Mouse (Mus musculus) limb, embryonic 10.5 days (tissue): ENCODE results near the gene Mettl7b. TPM values are rescaled to one million over a fixed set of nuclear protein-coding genes. Genes with fewer than 3 reads are reported as not detected.
"Not testable (repeated sequence)": the region's sequence is repeated elsewhere in the genome, so short reads cannot be mapped to it uniquely, and the experiment has no call there.

Source experiments
- DNase-seq: peaks from one replicate; pipeline ENCODE4 v3.0.0-alpha.2; 2017; ENCODE audit warnings: low spot score
- H3K27ac ChIP-seq: fragments of 300-500 bp; sonication (generic); 2 replicates; pipeline ENCODE4 v1.5.1; 2016; ENCODE audit warnings: mild to moderate bottlenecking
- H3K27me3 ChIP-seq: fragments of 300-500 bp; sonication (generic); 2 replicates; pipeline ENCODE4 v1.6.1; 2016; ENCODE audit warnings: low read depth, mild to moderate bottlenecking; ENCODE audit not compliant: poor library complexity, severe bottlenecking
- H3K36me3 ChIP-seq: fragments of 300-500 bp; sonication (generic); 2 replicates; pipeline ENCODE4 v1.6.1; 2016; ENCODE audit warnings: mild to moderate bottlenecking, moderate library complexity
- H3K4me1 ChIP-seq: fragments of 300-500 bp; sonication (generic); 2 replicates; pipeline ENCODE4 v1.6.1; 2016
- H3K4me3 ChIP-seq: fragments of 300-500 bp; sonication (generic); 2 replicates; pipeline ENCODE4 v1.5.1; 2016; ENCODE audit warnings: mild to moderate bottlenecking, moderate library complexity
- H3K9me3 ChIP-seq: fragments of 300-500 bp; sonication (generic); replicated peaks from 2 replicates; pipeline ENCODE4 v1.6.1; 2016; ENCODE audit warnings: mild to moderate bottlenecking
- WGBS: fragments of 180-500 bp; shearing (Covaris S2); methylation state at CpG from one replicate; pipeline ENCODE4 v1.1.7; 2016; 5-methylcytosine and 5-hydroxymethylcytosine counted together
- polyA plus RNA-seq: library from polyadenylated mRNA; unstranded; fragments of >200 nt; fragmentation: Nextera tagmentation; extraction: Ambion mirVana; gene quantifications from 2 replicates; pipeline ENCODE4 v1.2.1, GENCODE M21; 2016

Gene Mettl7b
- 0.11 TPM in 1 of 2 replicates, not detected in the other for polyA plus RNA-seq

GRCm38 (mm10) chr10:128960590-128961584 lies at the start of gene Mettl7b:
Gene Mettl7b, minus strand, starts transcription at chr10:128960988.
- Histone ChIP-seq H3K27me3 (no peaks in the 10 kb centered on the region), H3K4me3 (no peak within 1 kb of the TSS), H3K27ac (no peak within 1 kb of the TSS), H3K36me3 (no peaks in the 10 kb centered on the region), H3K9me3 (no peaks in the 10 kb centered on the region), H3K4me1 (no peaks in the 10 kb centered on the region)
- 90% methylated on average over 12 of the region's 12 CpGs for WGBS
- no peak for DNase-seq

GRCm38 (mm10) chr10:129010288-129010841 lies 49.6 kb upstream of the Mettl7b start, which contains the start of gene Olfr763:
Gene Olfr763, plus strand, starts transcription at chr10:129010791.
- no peak within 1 kb of the TSS for H3K27ac ChIP-seq
- H3K36me3 ChIP-seq: no peaks in the 10 kb centered on the region
- WGBS: 73% methylated on average over 2 of the region's 2 CpGs
- DNase-seq: peak; percentile 10
- H3K27me3 ChIP-seq: no peaks in the 10 kb centered on the region
- no peaks in the 10 kb centered on the region for H3K9me3 ChIP-seq
- no peak within 1 kb of the TSS for H3K4me3 ChIP-seq
- no peaks in the 10 kb centered on the region for H3K4me1 ChIP-seq

- no peak overlapping the region for H3K27ac ChIP-seq
- DNase-seq: peak; percentile 17
- no peaks in the 10 kb centered on the region for H3K9me3 ChIP-seq
- H3K4me3 ChIP-seq: no peak overlapping the region
- WGBS: 84% methylated on average over 14 of the region's 14 CpGs
- H3K36me3 ChIP-seq: no peaks in the 10 kb centered on the region
- no peaks in the 10 kb centered on the region for H3K27me3 ChIP-seq
- no peaks in the 10 kb centered on the region for H3K4me1 ChIP-seq
Observed at GRCm38 (mm10) chr10:129004032-129004920, 43.5 kb upstream of the Mettl7b start.

- 83% methylated on average over 4 of the region's 4 CpGs for WGBS
- H3K27ac ChIP-seq: no peak overlapping the region
- H3K36me3 ChIP-seq: no peaks in the 10 kb centered on the region
- no peaks in the 10 kb centered on the region for H3K27me3 ChIP-seq
- DNase-seq: no peak
- H3K4me3 ChIP-seq: no peak overlapping the region
- H3K4me1 ChIP-seq: no peaks in the 10 kb centered on the region
- no peaks in the 10 kb centered on the region for H3K9me3 ChIP-seq
Observed at GRCm38 (mm10) chr10:128996523-128997040, 35.8 kb upstream of the Mettl7b start.

- WGBS: 94% methylated on average over 1 of the region's 1 CpGs
- DNase-seq: no peak
- Histone ChIP-seq H3K27me3 (no peaks in the 10 kb centered on the region), H3K9me3 (no peaks in the 10 kb centered on the region), H3K4me3 (no peak overlapping the region), H3K27ac (no peak overlapping the region), H3K36me3 (no peaks in the 10 kb centered on the region), H3K4me1 (no peaks in the 10 kb centered on the region)
Observed at GRCm38 (mm10) chr10:128995796-128996195, 35.0 kb upstream of the Mettl7b start.

- no peak overlapping the region for H3K4me3 ChIP-seq
- no peaks in the 10 kb centered on the region for H3K4me1 ChIP-seq
- no peaks in the 10 kb centered on the region for H3K9me3 ChIP-seq
- DNase-seq: no peak
- H3K27me3 ChIP-seq: no peaks in the 10 kb centered on the region
- H3K27ac ChIP-seq: no peak overlapping the region
- H3K36me3 ChIP-seq: no peaks in the 10 kb centered on the region
Observed at GRCm38 (mm10) chr10:128990994-128991393, 30.2 kb upstream of the Mettl7b start.

GRCm38 (mm10) chr10:128990129-128990850 lies 29.5 kb upstream of the Mettl7b start:
- H3K4me1 ChIP-seq, H3K27me3 ChIP-seq, H3K36me3 ChIP-seq, H3K9me3 ChIP-seq, DNase-seq, H3K4me3 ChIP-seq, H3K27ac ChIP-seq: not testable (repeated sequence)
- WGBS: 62% methylated on average over 7 of the region's 10 CpGs

- 28% methylated on average over 1 of the region's 1 CpGs for WGBS
- H3K36me3 ChIP-seq: not testable (repeated sequence)
Observed at GRCm38 (mm10) chr10:128989131-128989530, 28.3 kb upstream of the Mettl7b start, which contains the start of gene Olfr9. Gene Olfr9, plus strand, starts transcription at chr10:128989431.

GRCm38 (mm10) chr10:128980644-128981365 lies 20.0 kb upstream of the Mettl7b start:
- H3K36me3 ChIP-seq: no peaks in the 10 kb centered on the region
- no peak for DNase-seq
- no peaks in the 10 kb centered on the region for H3K27me3 ChIP-seq
- H3K4me3 ChIP-seq: no peak overlapping the region
- peaks cover 42% of the 10 kb centered on the region for H3K4me1 ChIP-seq
- peak overlapping the region; percentile 66 for H3K27ac ChIP-seq
- H3K9me3 ChIP-seq: no peaks in the 10 kb centered on the region
- 71% methylated on average over 3 of the region's 3 CpGs for WGBS

More at GRCm38 (mm10) chr10:128989131-128989530, 28.3 kb upstream of the Mettl7b start, which contains the start of gene Olfr9:
- not testable (repeated sequence) for H3K4me1 ChIP-seq, H3K27ac ChIP-seq, DNase-seq, H3K4me3 ChIP-seq, H3K27me3 ChIP-seq, H3K9me3 ChIP-seq

- peak; percentile 51 for DNase-seq
- Histone ChIP-seq H3K4me3 (no peak overlapping the region), H3K27ac (peak overlapping the region; percentile 57; the same call in 1 of the 2 replicates), H3K36me3 (no peaks in the 10 kb centered on the region), H3K27me3 (no peaks in the 10 kb centered on the region), H3K9me3 (no peaks in the 10 kb centered on the region), H3K4me1 (peaks cover 42% of the 10 kb centered on the region)
- 32% methylated on average over 9 of the region's 9 CpGs for WGBS
Observed at GRCm38 (mm10) chr10:128977522-128978114, 16.8 kb upstream of the Mettl7b start.

- Histone ChIP-seq H3K27ac (no peak overlapping the region), H3K9me3 (no peaks in the 10 kb centered on the region), H3K4me1 (peaks cover 42% of the 10 kb centered on the region), H3K27me3 (no peaks in the 10 kb centered on the region), H3K4me3 (no peak overlapping the region), H3K36me3 (no peaks in the 10 kb centered on the region)
- no peak for DNase-seq
- WGBS: 50% methylated on average over 3 of the region's 3 CpGs
Observed at GRCm38 (mm10) chr10:128976395-128976794, 15.6 kb upstream of the Mettl7b start.
